Comparison of ENCODE assay signal across 8 mouse cellular contexts in the genomic region with DNA sequence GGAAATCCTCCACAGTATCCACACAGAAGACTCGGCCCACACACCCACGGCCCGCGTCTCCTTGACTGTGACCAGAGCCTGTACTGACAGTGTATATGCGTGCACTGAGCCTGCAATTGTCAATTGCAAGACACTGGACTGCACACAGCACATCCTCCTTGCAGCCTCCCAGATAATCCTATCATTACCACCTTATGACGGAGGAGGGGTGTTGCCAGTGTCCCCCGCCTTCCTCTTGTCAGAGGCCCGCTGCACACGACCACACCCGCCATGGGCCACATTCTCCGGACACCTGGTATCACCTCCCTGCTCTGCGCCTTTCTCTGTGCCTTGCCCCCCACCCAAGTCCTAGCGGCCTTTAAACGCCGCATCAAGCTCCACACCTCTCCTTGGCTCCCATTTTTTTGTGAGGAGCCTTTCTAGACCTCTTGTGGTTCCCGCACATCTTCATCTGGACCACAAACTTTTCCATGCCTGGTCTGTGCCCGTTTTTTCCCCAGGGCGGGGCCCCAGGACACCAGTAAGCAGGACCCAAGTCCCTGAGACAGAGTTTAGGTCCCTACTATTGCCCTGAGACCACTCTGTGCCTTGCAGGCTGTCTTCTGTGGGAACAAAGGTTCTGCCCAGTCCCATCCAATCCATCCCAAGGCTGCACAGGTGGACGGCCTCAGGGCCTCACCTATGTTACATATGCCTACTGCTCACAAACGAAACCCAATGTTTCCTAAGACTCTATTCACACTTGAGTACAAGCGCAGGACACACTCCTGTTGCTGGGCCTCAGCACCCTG. TPM values are rescaled to one million over a fixed set of nuclear protein-coding genes. Genes with fewer than 3 reads are reported as not detected.
DNase-seq lines count a peak whose midpoint lies in the region; ATAC-seq and TF ChIP-seq lines count a peak whose summit lies in the region.

No protein-coding gene starts in this region.

- WGBS in midbrain, embryonic 10.5 days = 89% methylated on average over 21 of the region's 21 CpGs
- WGBS in midbrain, postnatal 0 days = 90% methylated on average over 19 of the region's 21 CpGs
- 53% methylated on average over 21 of the region's 21 CpGs for WGBS in liver, embryonic 11.5 days
- 88% methylated on average over 21 of the region's 21 CpGs for WGBS in neural tube, embryonic 15.5 days

- H3K9me3 ChIP-seq in midbrain, embryonic 10.5 days (replicated peaks) = no peaks in the 10 kb centered on the region
- no peaks in the 10 kb centered on the region for H3K9me3 ChIP-seq in midbrain, postnatal 0 days (ENCODE audit: low read length)
- no peaks in the 10 kb centered on the region for H3K9me3 ChIP-seq in liver, embryonic 11.5 days (ENCODE audit: control insufficient read depth, low read length)
- no peaks in the 10 kb centered on the region for H3K9me3 ChIP-seq in neural tube, embryonic 15.5 days (replicated peaks)

- H3K4me2 ChIP-seq in midbrain, postnatal 0 days (ENCODE audit: low read depth, low read length, poor library complexity, severe bottlenecking) = no peak overlapping the region
- H3K4me2 ChIP-seq in liver, embryonic 11.5 days = peak overlapping the region; percentile 91
- peak overlapping the region; percentile 82; the same call in 1 of the 2 replicates for H3K4me2 ChIP-seq in neural tube, embryonic 15.5 days

- peak overlapping the region; percentile 66 for H3K4me3 ChIP-seq in midbrain, embryonic 10.5 days
- no peak overlapping the region for H3K4me3 ChIP-seq in midbrain, postnatal 0 days (ENCODE audit: low read depth, low read length)
- peak overlapping the region; percentile 50; the same call in 1 of the 2 replicates for H3K4me3 ChIP-seq in liver, embryonic 11.5 days (ENCODE audit: low read depth, low read length)
- no peak overlapping the region for H3K4me3 ChIP-seq in neural tube, embryonic 15.5 days (replicated peaks)

- peaks cover 69% of the 10 kb centered on the region for H3K4me1 ChIP-seq in midbrain, embryonic 10.5 days
- H3K4me1 ChIP-seq in midbrain, postnatal 0 days (ENCODE audit: insufficient read depth, low read length) = peaks cover 18% of the 10 kb centered on the region
- H3K4me1 ChIP-seq in liver, embryonic 11.5 days (replicated peaks; ENCODE audit: control insufficient read depth, insufficient read depth, low read length) = peaks cover 49% of the 10 kb centered on the region
- H3K4me1 ChIP-seq in neural tube, embryonic 15.5 days = peaks cover 48% of the 10 kb centered on the region

- TF ChIP-seq CTCF in midbrain, postnatal 0 days (IDR thresholded peaks at IDR 0.05) = no peak

- peak; percentile 55 for DNase-seq in cerebellum, adult 9-10 months
- DNase-seq in cerebellum, adult 8-10 months = no peak
- no peak for DNase-seq in midbrain, embryonic 10.5 days (ENCODE audit: low spot score)
- no peak for DNase-seq in midbrain, postnatal 0 days (ENCODE audit: low spot score)
- DNase-seq in liver, embryonic 11.5 days (ENCODE audit: low spot score) = no peak
- DNase-seq in ovary, adult 18-20 months (ENCODE audit: low spot score) = no peak
- no peak for DNase-seq in left cerebral cortex, adult 18-20 months (ENCODE audit: low spot score in 2 of 2)

- H3K27me3 ChIP-seq in midbrain, embryonic 10.5 days (ENCODE audit: low read depth, poor library complexity, severe bottlenecking) = peaks cover 28% of the 10 kb centered on the region
- peaks cover 7% of the 10 kb centered on the region; the same call in 1 of the 2 replicates for H3K27me3 ChIP-seq in midbrain, postnatal 0 days (ENCODE audit: insufficient read depth, low read length)
- no peaks in the 10 kb centered on the region for H3K27me3 ChIP-seq in liver, embryonic 11.5 days (replicated peaks; ENCODE audit: control insufficient read depth, insufficient read depth, low read length)
- H3K27me3 ChIP-seq in neural tube, embryonic 15.5 days (replicated peaks) = no peaks in the 10 kb centered on the region

- no peak for ATAC-seq in midbrain, postnatal 0 days (ENCODE audit: low FRiP score)
- peak; percentile 76 for ATAC-seq in liver, embryonic 11.5 days (replicated peaks; ENCODE audit: low FRiP score)
- ATAC-seq in neural tube, embryonic 15.5 days (ENCODE audit: low FRiP score) = no peak

- H3K36me3 ChIP-seq in midbrain, embryonic 10.5 days = no peaks in the 10 kb centered on the region
- no peaks in the 10 kb centered on the region for H3K36me3 ChIP-seq in midbrain, postnatal 0 days (ENCODE audit: insufficient read depth, low read length)
- H3K36me3 ChIP-seq in liver, embryonic 11.5 days (ENCODE audit: control insufficient read depth, insufficient read depth, low read length) = no peaks in the 10 kb centered on the region
- H3K36me3 ChIP-seq in neural tube, embryonic 15.5 days = no peaks in the 10 kb centered on the region

- H3K9ac ChIP-seq in midbrain, postnatal 0 days (replicated peaks; ENCODE audit: low read length, poor library complexity, severe bottlenecking) = no peak overlapping the region
- H3K9ac ChIP-seq in liver, embryonic 11.5 days (ENCODE audit: low read depth, low read length) = peak overlapping the region; percentile 80
- no peak overlapping the region for H3K9ac ChIP-seq in neural tube, embryonic 15.5 days (replicated peaks)

- peak overlapping the region; percentile 99 for H3K27ac ChIP-seq in midbrain, embryonic 10.5 days (replicated peaks)
- no peak overlapping the region for H3K27ac ChIP-seq in midbrain, postnatal 0 days (ENCODE audit: low read depth, low read length)
- H3K27ac ChIP-seq in liver, embryonic 11.5 days (ENCODE audit: low read depth, low read length) = peak overlapping the region; percentile 86
- peak overlapping the region; percentile 93; the same call in 1 of the 2 replicates for H3K27ac ChIP-seq in neural tube, embryonic 15.5 days (replicated peaks)

RNA-seq across cellular contexts. Expression of gene Actg1, which starts 44.6 kb away (rescaled TPM):
- polyA plus RNA-seq in midbrain, embryonic 10.5 days (2016; fragmentation: Nextera tagmentation; extraction: Ambion mirVana) = 2,836 and 2,964 TPM in 2 replicates
- total RNA-seq in midbrain, postnatal 0 days (2014; rRNA removed) = 2,534 and 2,842 TPM in 2 replicates
- 3,992 and 4,056 TPM in 2 replicates for polyA plus RNA-seq in midbrain, postnatal 0 days (2015; fragmentation: Nextera tagmentation; extraction: Ambion mirVana)
- 1,592 and 1,704 TPM in 2 replicates for polyA plus RNA-seq in liver, embryonic 11.5 days (2014; fragmentation: Nextera tagmentation; extraction: Ambion mirVana)
- polyA plus RNA-seq in neural tube, embryonic 15.5 days (2015; fragmentation: Nextera tagmentation; extraction: Ambion mirVana) = 3,602 and 3,776 TPM in 2 replicates
- total RNA-seq in left cerebral cortex, adult 18-20 months (2021) = 1,000 to 10,000 TPM; 1,195 to 1,258 TPM

RNA-seq across cellular contexts. Expression of gene Fscn2, which starts 57.6 kb away (rescaled TPM):
- 0.61 and 0.62 TPM in 2 replicates for polyA plus RNA-seq in midbrain, embryonic 10.5 days (2016; fragmentation: Nextera tagmentation; extraction: Ambion mirVana)
- total RNA-seq in midbrain, postnatal 0 days (2014; rRNA removed) = 0.71 TPM in 1 of 2 replicates, not detected in the other
- polyA plus RNA-seq in midbrain, postnatal 0 days (2015; fragmentation: Nextera tagmentation; extraction: Ambion mirVana) = 0.71 and 1.5 TPM in 2 replicates
- 0.29 TPM in 1 of 2 replicates, not detected in the other for polyA plus RNA-seq in liver, embryonic 11.5 days (2014; fragmentation: Nextera tagmentation; extraction: Ambion mirVana)
- 0.64 and 1.4 TPM in 2 replicates for polyA plus RNA-seq in neural tube, embryonic 15.5 days (2015; fragmentation: Nextera tagmentation; extraction: Ambion mirVana)
- total RNA-seq in left cerebral cortex, adult 18-20 months (2021) = not detected

Comparison
In these comparisons a context has a peak if more than half of its experiments do, and no peak if none do; other contexts are left out.
1. H3K4me3 ChIP-seq: peak in midbrain, embryonic 10.5 days (single experiment) and liver, embryonic 11.5 days (single experiment); none in midbrain, postnatal 0 days (single experiment) and neural tube, embryonic 15.5 days (single experiment).